Mouse (Mus musculus): ENCODE results near the gene Tbrg4.

Tbrg4 gene

DNA sequence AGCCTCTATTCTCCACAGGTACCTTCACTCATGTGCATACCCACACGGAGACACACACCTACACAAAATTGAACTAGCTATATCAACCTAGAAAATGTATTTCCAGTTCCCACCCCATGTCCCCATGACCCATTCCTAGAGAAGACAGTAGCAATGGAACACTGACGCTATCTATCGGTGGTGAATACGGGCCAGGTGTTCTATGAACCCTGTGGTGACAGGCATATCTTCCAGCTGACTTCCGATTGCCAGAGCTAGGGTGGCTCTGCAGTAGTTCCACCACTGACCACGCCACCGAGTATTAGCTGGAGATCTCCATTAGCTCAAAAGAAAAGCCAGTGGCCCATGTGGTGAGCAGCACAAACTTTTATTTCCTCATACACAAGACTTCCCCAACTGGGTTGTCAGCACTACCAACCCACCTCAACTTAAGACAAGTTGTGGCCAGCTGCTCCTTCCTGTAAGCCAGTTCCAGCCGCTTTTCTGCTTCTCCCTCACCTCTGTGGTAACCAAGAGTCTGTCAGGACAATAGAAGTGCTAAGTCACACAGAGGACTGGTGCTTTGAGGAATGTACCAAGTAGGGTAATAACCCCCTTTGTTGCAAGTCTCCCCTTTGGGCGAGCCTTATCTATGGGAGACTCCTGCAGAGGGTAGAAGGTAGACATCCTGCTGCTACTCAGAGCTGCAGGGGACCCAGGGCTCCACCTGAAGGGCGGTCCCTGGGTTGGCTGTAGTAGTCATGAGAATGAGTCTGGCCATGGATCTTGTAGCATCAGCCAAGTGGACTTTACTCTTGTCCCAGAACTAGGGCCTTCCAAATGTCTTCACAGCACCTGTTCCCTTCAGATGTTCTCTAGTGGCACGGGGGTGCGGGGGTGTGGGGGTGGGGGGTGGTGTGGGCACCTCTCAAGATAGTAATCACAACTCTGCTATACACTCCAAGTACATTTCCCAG is 10.3 kb downstream of the Tbrg4 start:
- no peak for DNase-seq

DNA sequence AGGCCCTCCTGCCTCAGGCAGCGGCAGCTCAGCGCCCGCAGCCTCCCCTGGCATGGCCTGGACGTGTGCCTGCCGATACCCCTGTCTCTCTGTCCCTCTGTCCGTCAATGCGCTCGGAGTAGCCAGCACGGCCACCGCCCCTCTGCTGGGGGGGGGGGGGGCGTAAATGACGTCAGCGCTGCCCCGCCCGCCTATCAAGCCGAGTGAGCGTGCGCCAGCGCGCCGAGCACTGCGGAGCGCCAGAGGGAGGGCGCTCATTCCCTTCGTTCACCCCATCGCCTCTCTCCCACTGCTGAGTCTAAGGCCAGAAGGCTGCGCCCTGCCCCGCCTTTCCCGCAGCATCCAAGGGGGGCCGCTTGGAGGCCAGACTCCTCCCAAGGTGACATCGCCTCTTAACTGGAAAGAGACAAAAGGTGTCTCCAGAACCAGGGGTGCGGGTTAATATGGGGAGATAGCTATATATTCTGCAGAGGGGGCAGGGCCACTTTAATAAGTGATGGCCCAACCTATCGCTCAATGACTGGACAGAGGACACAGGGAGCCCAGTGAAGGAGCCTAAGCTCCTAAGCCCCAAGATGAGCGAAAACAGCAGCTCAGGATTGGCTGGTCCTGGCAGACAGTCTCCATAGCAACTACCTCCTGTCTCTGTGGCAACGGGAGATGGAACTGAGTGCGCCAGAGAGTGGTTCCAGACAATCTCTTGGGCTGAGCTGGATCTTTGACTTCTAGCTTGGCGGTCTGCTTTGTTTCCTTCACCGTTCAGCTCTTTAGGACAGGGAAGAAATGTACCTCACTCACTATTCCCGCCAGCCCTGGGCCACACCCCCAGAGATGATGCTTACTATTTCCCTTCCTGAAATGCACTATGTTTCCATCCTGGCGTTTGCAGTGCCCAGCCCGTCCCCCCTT is 20.1 kb downstream of the Tbrg4 start, which contains the start of gene Nacad:
Nacad (minus strand) TSS at position 563 of the 909 bp plus-strand sequence.
- no peak for DNase-seq

DNA sequence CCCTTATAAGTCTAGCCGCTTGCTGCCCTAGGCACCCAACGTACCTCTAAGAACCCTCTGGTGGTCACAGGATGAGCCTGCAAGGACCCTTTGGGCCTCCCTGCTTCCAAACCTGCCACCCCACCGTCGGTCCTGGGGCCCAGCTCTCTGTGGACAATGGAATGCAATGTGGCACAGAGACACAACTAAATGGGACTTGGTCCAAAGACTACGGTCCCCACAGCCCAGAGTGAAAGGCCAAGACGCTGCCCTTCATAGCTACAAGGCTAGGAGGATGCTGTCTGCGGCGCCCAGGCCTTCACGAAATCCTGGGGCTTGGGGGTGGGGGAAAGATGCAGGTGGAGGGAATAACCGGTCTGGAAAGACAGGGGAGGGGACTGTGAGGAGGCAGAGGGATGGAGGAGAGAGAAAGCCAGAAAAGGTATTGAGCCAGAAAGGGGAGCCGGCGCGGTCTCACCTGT is 20.8 kb downstream of the Tbrg4 start:
- DNase-seq = no peak

DNA sequence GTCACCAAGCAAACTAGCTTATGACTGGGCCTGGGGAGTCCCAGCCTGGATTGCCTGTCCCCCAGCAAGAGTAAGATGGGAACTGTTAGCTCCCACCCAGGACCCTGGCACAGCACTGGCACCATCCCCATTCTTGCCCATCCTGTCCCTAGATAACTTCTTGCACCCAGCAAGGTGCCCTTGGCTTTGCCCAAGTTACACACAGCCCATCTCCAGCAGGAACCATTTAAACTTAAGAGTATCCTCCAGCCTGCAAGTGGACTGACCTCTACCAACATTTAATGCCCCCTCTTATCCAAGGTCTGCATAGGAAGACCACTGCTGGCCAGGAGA is 21.3 kb downstream of the Tbrg4 start:
- no peak for DNase-seq

DNA sequence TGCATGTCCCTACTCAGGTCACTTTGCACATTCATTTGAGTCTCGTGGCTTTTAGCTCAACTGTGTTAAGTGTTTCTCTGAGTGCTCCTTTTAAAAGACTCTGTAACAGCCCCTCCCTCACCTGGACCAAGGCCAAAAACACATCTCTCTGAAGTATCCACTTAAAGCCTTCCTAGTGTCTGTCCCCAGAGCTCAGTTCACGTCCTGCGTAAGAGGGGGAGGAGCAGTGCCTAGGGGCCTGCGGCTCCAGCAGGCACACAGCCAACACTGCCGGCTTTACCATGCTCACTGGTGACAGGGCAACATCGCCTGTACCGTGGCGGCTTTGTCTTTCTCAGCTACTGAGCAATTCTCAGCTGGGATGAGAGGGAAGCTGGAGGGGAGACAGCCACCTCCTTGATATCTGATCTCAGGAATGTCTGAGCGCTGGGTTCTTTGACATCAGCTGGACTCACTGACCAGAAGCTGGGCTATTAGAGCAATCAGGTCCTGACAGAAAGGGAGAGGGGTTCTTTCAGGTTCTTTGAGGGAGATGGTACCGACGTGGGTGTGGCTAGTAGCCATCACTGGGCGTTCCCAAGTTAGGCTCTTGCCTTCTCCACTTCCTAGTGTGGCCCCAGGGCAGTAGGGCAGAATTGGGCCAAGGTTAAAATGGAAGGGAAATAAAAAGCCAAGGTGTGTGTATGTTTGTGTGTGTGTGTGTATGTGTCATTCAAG is 21.8 kb downstream of the Tbrg4 start:
- no peak for DNase-seq

DNA sequence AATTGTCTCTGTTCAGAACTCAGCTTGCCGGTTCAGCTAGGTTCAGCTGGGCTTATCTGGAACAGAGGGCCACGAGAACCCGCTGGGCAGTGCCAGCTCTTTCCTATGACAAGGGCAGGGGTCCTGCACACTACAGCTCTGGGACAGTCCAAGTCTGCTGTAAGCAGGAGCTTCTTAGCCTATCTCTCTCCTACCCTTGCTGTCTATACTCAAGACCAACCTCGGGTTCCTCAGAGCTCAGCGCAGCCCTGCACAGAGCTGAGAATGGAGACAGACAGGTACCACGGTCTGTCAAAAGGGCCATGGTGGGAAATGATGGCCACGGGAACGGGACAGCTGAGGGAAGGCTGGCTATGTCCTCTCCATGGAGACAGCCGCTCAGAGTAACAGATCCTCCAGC is 22.6 kb downstream of the Tbrg4 start:
- DNase-seq = no peak

DNA sequence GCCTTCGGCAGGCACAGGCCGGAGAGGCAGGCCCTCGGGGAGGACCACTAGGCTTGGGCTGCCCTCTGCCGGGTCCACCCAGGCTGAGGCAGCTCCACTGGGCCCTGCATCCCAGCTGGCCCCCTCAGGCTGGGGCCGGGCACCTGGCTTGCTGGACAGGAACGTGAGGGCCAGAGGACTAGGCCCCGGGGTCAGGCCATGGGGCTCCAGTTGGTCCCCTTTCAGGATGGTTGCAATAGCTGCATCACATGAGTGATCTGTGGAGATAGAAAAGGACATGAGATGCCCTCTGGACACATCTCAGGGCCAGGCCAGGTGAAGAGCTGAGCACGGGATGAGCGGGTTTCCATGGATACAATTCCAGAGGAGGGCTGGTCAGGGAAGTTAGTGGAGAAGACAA is 23.2 kb downstream of the Tbrg4 start:
- no peak for DNase-seq

DNA sequence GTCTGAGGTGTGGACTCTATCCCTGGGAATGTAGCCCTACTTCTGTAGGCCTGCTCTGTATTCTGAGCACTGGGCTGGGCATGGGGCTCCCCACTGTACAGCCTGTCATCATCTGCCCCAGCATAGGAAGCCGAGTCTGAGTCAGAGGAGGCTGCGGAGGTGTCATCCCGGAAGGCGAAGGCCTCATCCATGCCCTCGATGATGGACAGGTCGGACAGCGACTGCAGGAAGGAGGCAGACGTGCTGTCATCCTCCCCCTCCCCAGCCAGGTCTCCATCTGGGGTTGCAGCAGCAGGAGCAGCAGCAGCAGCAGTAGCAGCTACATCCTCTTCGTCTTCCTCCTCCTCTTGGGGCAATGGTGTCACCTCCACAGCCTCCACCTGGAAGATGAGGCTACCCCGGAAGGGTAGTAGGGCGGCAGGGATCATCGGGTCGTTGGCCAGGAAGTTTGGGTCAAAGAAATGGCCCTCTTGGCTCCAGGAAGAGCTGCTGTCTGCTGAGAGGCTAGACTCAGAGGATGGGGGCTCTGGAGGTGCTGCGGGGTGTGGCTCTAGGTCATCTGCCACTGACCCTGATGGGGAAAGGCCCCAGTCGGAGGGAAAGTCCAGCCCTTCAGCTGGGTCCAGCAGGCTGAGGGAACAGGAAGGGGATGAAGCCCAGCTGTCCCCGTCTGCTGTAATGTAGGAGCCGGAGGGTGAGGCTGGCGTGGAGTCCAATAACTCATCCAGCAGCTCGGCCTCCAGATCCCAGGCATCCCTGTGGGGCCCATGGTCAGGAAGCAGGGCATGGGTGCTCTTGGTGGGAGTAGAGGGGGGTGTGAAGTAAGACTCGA is 24.0 kb downstream of the Tbrg4 start:
- DNase-seq = no peak

DNA sequence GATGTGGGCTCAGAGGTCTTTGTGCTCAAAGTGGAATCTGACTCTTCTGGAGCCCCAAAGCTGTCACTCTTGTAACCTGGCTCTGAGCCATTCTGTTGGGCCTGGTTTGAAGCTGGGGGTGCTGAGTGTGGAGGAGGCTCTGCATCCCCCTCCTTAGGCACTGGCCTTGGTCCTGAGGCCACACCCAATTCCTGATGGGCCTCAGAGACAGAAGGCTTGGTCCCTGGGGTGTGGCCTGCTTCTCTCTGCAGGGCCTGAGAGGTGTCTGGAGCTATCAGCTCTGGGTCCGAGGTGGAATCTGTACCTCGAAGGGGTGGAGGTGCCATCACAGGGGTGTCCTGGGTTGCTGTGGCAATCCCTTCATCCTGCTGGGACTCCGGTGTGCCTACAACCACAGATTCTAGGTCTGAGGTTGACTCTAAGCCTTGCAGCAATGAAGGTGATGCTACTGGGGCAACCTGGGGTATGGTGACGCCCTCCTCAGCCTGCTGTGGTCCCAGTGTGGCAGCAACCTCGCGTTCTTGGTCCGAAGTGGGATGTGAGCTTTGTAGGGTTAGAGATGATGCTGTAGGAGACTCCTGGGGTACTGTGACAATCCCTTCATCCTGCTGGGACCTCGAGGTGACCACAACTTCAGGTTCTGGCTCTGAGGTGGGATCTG is 25.5 kb downstream of the Tbrg4 start:
- DNase-seq = no peak

DNA sequence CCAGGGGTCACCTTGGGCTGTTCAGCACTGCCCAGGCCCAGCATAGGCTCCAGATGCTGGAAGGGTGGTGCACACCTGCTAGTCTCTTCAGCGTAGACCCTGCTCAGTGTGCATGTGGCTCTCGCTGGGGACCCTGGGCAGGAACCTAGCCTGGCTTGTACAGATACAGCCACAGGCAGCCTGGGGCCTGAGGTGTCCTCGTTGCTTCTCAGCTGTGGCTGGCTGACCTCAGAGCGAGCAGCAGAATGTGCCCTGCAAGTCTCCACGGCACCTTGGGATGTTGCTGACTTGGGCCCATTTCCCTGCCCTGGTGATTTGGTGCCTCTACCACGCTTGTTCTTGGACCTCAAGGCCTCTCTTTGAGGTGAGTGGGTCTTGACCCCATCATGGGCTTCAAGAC is 26.0 kb downstream of the Tbrg4 start:
- no peak for DNase-seq

DNA sequence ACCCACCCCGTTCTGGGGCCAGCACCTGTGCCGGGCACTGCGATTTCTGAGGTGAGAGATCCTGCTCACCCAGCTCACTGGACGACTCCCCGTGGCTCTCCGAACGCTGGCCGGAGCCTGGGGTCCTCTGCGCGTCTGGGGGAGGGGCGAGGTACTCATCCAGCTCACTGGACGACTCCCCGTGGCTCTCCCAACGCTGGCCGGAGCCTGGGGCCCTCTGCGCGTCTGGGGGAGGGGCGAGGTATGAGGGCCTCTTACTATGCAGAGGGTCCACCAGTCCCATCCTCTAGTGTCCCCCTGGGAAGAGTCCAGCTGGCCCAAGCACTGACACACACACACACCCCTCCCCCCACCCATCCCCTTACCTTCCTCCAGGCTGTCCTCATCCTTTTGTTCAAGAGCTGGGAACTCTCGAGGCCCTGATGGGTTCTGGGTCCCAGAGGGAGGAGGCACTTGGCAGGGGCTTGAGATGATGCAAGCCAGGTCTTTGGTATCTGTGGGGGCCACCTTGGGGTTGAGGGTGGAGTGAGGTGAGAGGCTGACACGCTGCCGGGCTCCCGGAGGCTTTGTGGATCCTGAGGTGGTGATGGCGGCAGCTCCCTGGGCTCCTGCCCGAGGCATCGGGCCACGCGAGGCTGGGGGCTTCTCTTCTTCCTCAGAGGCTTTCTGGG is 26.7 kb downstream of the Tbrg4 start:
- DNase-seq = no peak

DNA sequence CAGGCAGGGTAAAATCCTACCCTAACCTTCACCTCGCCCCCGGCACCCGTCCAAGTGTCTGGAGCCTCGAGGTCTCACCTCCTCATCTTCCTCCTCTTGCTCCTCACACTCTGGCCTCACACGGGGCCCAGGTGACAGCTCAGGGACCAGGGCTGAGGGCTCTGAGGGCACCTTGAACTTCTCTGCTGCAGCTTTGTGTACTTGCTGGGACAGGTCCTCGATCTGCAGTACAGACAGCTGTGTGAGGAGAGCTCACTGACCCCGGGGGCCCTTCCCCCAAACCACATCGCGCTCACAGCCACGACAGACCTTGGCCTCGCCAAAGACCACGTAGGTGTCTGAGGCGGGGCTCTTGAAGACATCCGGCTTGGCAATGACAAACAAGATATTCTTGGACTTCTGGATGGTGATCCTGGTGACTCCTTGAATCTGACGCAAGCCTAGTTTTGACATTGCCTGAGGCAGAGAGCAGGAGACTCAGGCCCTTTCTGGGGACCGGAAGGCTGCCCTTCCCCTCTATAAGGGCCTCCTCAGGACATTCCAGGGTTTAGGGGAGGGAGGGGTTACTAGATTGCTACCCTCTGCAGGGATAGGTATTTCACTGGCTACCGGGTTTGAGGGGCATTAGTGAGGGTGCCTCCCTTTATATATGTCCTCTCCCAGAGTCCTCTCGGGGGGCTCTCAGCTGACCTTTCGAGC is 27.5 kb downstream of the Tbrg4 start:
- DNase-seq = no peak

DNA sequence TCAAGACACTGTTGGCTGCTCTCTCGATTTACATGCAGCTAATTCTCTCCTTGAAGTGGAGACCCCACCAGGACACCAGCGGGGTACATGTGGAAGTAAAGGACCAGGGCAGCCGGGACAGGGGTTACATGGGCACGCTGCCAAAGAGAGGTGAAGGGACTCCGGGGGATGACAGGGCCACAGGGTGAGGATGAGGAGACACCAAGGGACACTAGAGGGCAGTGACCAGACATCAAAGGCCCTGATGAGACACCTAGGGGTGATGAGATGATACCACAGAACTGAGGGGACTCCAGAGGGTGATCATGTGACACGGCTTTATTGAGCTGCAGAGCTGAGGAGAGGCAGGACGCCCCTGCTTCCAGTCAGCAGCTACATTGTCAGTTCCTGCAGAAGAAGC is 28.3 kb downstream of the Tbrg4 start:
- no peak for DNase-seq

DNA sequence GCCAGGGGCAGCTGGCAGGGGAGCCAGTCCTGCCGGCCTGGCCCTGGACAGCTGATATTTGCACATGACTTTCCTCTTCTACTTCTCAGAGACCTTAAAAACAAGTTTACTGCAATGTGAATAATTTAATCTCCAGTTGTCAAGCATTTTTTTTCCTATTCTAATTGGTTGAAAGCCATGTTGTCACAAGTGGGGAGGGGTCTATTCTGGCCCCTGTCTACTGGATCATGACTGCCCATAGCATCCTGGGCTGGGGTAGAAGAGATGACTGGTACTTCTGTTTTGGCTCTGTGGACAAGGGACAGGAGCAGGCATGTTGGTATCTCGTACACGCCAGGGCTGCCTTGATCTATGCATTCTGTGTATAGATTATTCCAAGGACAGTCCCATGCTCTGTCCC is 29.3 kb downstream of the Tbrg4 start:
- DNase-seq = no peak

DNA sequence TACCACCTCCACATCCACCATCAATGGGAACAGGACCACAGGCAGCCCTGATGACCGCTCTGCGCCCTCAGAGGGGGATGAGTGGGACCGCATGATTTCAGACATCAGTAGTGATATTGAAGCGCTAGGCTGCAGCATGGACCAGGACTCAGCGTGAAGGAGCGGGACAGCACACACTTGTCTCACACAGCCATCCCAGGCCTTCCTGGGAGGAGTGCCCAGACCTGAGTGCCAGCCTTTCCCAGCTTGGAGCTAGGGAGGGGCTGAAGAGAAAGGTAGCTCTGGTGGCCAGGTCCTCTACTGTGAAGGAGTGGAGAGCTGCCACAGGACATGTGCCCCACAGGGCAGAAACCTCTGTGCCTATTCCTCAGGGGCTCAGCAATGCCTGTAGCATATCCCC is 29.7 kb downstream of the Tbrg4 start:
- DNase-seq = no peak

DNA sequence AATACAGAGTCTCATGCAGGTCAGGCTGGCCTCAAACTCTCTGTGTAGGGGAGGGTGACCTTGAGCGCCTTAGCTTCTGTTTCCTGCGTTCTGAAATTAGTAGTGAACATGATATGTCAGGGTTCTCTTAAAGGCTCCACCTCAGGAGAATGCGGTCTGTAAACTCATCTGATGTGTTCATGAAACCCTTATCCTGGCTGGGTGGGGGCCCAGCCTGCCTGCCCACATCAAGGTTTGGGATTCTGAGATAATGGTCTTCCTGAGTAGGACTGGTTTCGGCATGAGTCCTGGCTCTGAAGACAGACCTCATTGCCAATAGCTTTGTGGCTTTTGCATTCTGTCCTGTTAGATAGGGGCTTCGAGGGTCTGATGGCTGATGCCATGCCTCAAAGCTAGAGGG is 30.5 kb downstream of the Tbrg4 start:
- no peak for DNase-seq

DNA sequence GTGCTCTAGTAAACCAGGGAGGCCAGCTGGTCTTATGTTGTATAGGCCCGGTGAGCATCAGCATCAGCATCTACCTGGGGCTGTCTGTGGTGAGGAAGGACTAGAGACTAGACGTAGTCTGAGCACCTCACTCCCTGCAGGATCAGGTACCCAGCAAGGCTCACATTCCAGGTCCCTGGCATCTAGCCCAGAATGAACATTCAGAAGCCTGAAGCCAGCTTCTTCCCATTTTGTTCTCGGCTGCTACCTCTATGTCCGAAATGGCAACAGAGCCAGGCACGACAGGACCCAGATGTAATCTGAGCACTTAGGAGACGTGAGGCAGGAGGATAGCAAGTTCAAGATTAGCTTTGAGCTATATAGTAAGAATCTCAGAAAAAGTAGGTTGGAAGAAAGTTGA is 31.0 kb downstream of the Tbrg4 start:
- no peak for DNase-seq

DNA sequence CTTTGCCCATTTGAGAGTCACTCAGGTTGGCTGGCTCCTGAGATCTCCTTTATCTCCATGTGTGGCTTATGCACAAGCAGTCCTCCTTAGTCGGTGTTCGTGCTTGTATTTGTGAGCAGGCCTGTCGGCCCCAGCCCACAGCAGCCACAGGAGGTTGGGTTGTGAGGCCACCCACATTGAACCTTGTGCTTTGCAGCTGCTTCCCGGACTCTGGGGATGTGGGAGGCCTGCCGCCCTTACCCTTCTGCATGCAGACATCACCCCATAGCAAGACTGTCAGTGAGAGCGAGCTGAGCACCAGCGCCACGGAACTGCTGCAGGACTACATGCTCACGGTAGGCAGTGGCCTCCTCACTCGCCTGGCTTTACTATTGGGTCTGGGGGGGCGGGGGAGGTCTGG is 32.5 kb downstream of the Tbrg4 start:
- DNase-seq = no peak

DNA sequence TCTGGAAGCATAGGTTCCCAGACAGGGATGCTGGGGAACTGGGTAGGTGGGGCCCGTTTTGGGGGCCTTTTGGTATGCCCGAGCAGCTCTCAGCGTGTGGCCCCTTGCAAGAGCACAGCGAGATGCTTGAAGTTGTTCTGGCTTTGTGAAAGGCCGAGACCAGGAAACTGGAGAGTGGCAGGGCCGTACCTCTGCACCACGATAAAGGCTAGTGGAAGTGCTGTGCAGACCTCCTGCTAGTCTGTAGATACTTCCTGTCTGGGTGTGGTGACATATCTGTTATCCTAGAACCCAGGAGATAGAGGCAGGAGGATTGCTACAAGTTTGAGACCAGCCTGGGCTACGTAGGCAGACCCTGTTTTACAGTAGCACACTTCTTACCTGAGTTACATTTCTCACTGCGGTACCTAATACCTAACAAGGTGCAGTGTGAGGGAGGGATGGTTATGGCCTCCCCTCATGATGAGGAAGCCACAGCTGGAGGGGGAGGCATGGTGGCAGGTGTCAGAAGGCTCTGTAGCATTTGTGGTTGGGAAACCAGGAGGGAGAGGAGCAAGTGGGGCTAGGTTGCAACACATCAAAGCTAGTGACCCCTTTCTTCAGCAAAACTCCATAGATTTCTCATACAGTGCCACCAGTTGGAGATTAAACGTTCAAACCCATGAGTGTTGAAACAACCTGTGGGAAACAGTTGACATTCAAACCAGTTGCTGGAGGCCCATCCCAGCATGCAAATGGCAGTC is 34.8 kb downstream of the Tbrg4 start:
- no peak for DNase-seq

DNA sequence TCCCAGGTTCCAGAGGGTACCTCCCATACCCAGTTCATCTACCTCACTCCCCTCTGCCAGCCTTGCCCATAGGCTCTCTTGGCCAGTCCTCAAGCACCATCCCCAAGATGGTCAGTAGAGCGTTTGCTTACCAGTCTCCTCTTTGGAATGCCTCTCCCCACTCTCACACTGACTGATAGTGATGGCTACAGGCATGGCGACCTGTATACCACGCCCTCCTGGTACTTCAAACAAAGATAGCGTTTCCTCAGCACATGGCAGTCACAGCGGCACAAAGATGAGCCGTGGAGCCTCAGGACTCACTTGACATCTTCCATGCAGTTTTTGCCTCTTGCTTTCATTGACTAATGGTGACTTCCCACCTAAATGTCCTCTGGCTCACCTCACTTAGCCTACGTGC is 36.0 kb downstream of the Tbrg4 start:
- no peak for DNase-seq
